Mouse (Mus musculus) CH12.LX (cell line): ENCODE results near the gene Ipo4. TPM values are rescaled to one million over a fixed set of nuclear protein-coding genes. Genes with fewer than 3 reads are reported as not detected.

Source experiments
- DNase-seq: peaks from one replicate; pipeline ENCODE4 v3.0.0-alpha.2; 2013; ENCODE audit errors: extremely low read depth
- H3K27ac ChIP-seq: 2 replicates; pipeline ENCODE4 v1.5.1; 2012; ENCODE audit warnings: low read depth, mild to moderate bottlenecking, control low read depth, moderate library complexity; ENCODE audit not compliant: insufficient read depth
- H3K27me3 ChIP-seq: replicated peaks from 2 replicates; pipeline ENCODE3; 2012; ENCODE audit warnings: inconsistent platforms
- H3K36me3 ChIP-seq, 2 experiments: replicated peaks in 1 of 2; 2 replicates each; pipeline versions ENCODE3 to v1.6.1; 2012; ENCODE audit warnings: inconsistent platforms in 1 of 2, low read length in 1 of 2, mild to moderate bottlenecking in 1 of 2, mixed read lengths in 1 of 2, moderate library complexity in 1 of 2; ENCODE audit not compliant: control insufficient read depth in 1 of 2, insufficient read depth in 1 of 2
- H3K4me1 ChIP-seq, 2 experiments: 2 replicates each; pipeline ENCODE4 v1.6.1; 2012; ENCODE audit warnings: inconsistent platforms in 1 of 2, moderate library complexity in 1 of 2; ENCODE audit not compliant: insufficient read depth in 2 of 2, control insufficient read depth in 1 of 2
- H3K4me2 ChIP-seq: 2 replicates; pipeline ENCODE4 v1.6.1; 2012; ENCODE audit warnings: low read depth, mild to moderate bottlenecking, control low read depth; ENCODE audit not compliant: poor library complexity, insufficient read depth, severe bottlenecking
- H3K4me3 ChIP-seq, 3 experiments: fragments of 150-350 bp in 1 of 3; sonication (generic) in 1 of 3; replicated peaks in 1 of 3; 2 replicates each; pipeline versions ENCODE3 to v1.5.1; 2011 to 2012; ENCODE audit warnings: low read depth in 2 of 3, low read length in 2 of 3, mild to moderate bottlenecking in 2 of 3, moderate library complexity in 2 of 3, control low read depth in 1 of 3, improper control_type of control experiment in 1 of 3, inconsistent platforms in 1 of 3, mixed read lengths in 1 of 3; ENCODE audit not compliant: poor library complexity in 1 of 3
- H3K79me2 ChIP-seq: replicated peaks from 2 replicates; pipeline ENCODE4 v1.6.1; 2012; ENCODE audit warnings: mild to moderate bottlenecking, moderate library complexity; ENCODE audit not compliant: control insufficient read depth, poor library complexity, insufficient read depth, severe bottlenecking; ENCODE audit errors: extremely low read depth
- H3K9ac ChIP-seq: 2 replicates; pipeline ENCODE4 v1.6.1; 2012; ENCODE audit warnings: low read depth, mild to moderate bottlenecking, control low read depth, moderate library complexity; ENCODE audit not compliant: insufficient read depth
- H3K9me3 ChIP-seq: replicated peaks from 2 replicates; pipeline ENCODE3; 2012; ENCODE audit warnings: low read length, inconsistent platforms, mixed read lengths
- BHLHE40 ChIP-seq: IDR thresholded peaks from 2 replicates; pipeline ENCODE4 v1.6.1; 2011; ENCODE audit warnings: mild to moderate bottlenecking, low read depth, low read length, improper control_type of control experiment
- CHD2 ChIP-seq: IDR thresholded peaks from 2 replicates; pipeline ENCODE4 v1.6.1; 2011; ENCODE audit warnings: low read length, improper control_type of control experiment
- E2F4 ChIP-seq: IDR thresholded peaks from 2 replicates; pipeline ENCODE4 v1.6.1; 2011; ENCODE audit warnings: low read depth, low read length, improper control_type of control experiment; ENCODE audit not compliant: insufficient replicate concordance
- ELF1 ChIP-seq: IDR thresholded peaks from 2 replicates; pipeline ENCODE4 v1.6.1; 2014; ENCODE audit warnings: low read depth, mild to moderate bottlenecking, inconsistent platforms, low read length, improper control_type of control experiment
- EP300 ChIP-seq: IDR thresholded peaks from 2 replicates; pipeline ENCODE4 v1.6.1; 2011; ENCODE audit warnings: low read length, improper control_type of control experiment
- ETS1 ChIP-seq: conservative IDR thresholded peaks from 2 replicates; pipeline ENCODE4 v1.6.1; 2012; ENCODE audit warnings: low read depth, mild to moderate bottlenecking, inconsistent platforms, low read length, improper control_type of control experiment, moderate library complexity
- GABPA ChIP-seq: IDR thresholded peaks from 2 replicates; pipeline ENCODE4 v1.6.1; 2012; ENCODE audit warnings: low read depth, low read length, improper control_type of control experiment, inconsistent platforms; ENCODE audit not compliant: insufficient replicate concordance
- HCFC1 ChIP-seq: IDR thresholded peaks from 2 replicates; pipeline ENCODE4 v1.6.1; 2012; ENCODE audit warnings: low read depth, mild to moderate bottlenecking, inconsistent platforms, low read length, improper control_type of control experiment
- JUN ChIP-seq: IDR thresholded peaks from 2 replicates; pipeline ENCODE4 v1.6.1; 2011; ENCODE audit warnings: low read depth, mild to moderate bottlenecking, low read length, improper control_type of control experiment, moderate library complexity; ENCODE audit not compliant: insufficient read depth
- JUND ChIP-seq: conservative IDR thresholded peaks from 2 replicates; pipeline ENCODE4 v1.6.1; 2011; ENCODE audit warnings: low read depth, low read length, improper control_type of control experiment
- KAT2A ChIP-seq: IDR thresholded peaks from 2 replicates; pipeline ENCODE4 v1.6.1; 2012; ENCODE audit warnings: low read length, improper control_type of control experiment, inconsistent platforms; ENCODE audit not compliant: insufficient replicate concordance
- MAFK ChIP-seq: IDR thresholded peaks from 2 replicates; pipeline ENCODE4 v1.6.1; 2011; ENCODE audit warnings: low read length, improper control_type of control experiment; ENCODE audit not compliant: insufficient replicate concordance
- MAX ChIP-seq: IDR thresholded peaks from 2 replicates; pipeline ENCODE4 v1.6.1; 2011; ENCODE audit warnings: low read length, improper control_type of control experiment
- MAZ ChIP-seq: IDR thresholded peaks from 2 replicates; pipeline ENCODE4 v1.6.1; 2012; ENCODE audit warnings: low read depth, mild to moderate bottlenecking, inconsistent platforms, low read length, improper control_type of control experiment, moderate library complexity
- NELFE ChIP-seq: IDR thresholded peaks from 2 replicates; pipeline ENCODE4 v1.6.1; 2011; ENCODE audit warnings: low read depth, low read length, improper control_type of control experiment
- NRF1 ChIP-seq: IDR thresholded peaks from 2 replicates; pipeline ENCODE4 v1.6.1; 2014; ENCODE audit warnings: low read depth, mild to moderate bottlenecking, inconsistent platforms, low read length, improper control_type of control experiment, moderate library complexity
- PAX5 ChIP-seq: IDR thresholded peaks from 2 replicates; pipeline ENCODE4 v1.6.1; 2012; ENCODE audit warnings: low read length, inconsistent platforms, mixed read lengths
- RAD21 ChIP-seq: IDR thresholded peaks from 2 replicates; pipeline ENCODE4 v1.6.1; 2011; ENCODE audit warnings: low read depth, mild to moderate bottlenecking, low read length, improper control_type of control experiment, moderate library complexity
- SIN3A ChIP-seq: IDR thresholded peaks from 2 replicates; pipeline ENCODE4 v1.6.1; 2012; ENCODE audit warnings: low read length, improper control_type of control experiment, inconsistent platforms
- TBP ChIP-seq: conservative IDR thresholded peaks from 2 replicates; pipeline ENCODE4 v1.6.1; 2011; ENCODE audit warnings: low read depth, low read length, improper control_type of control experiment
- UBTF ChIP-seq: IDR thresholded peaks from 2 replicates; pipeline ENCODE4 v1.6.1; 2012; ENCODE audit warnings: low read depth, mild to moderate bottlenecking, inconsistent platforms, low read length, improper control_type of control experiment, moderate library complexity
- USF2 ChIP-seq: conservative IDR thresholded peaks from 2 replicates; pipeline ENCODE4 v1.6.1; 2011; ENCODE audit warnings: low read depth, low read length, improper control_type of control experiment
- ZKSCAN1 ChIP-seq: IDR thresholded peaks from 2 replicates; pipeline ENCODE4 v1.6.1; 2012; ENCODE audit warnings: low read depth, inconsistent platforms, low read length, improper control_type of control experiment, borderline replicate concordance
- ZMIZ1 ChIP-seq: IDR thresholded peaks from 2 replicates; pipeline ENCODE4 v1.6.1; 2012; ENCODE audit warnings: low read depth, mild to moderate bottlenecking, inconsistent platforms, low read length, improper control_type of control experiment
- dilution Hi-C: fragments of 300-500 bp; cut with MboI; formaldehyde crosslinking; loops from 2 replicates; pipeline ENCODE4 v1.14.3; 2020; ENCODE audit warnings: low sequenced_read_pairs; ENCODE audit not compliant: extremely low pct_unique_long_range_greater_than_20kb, extremely low pct_ligation_motif_present
- in situ Hi-C: fragments of 300-500 bp; cut with MboI; formaldehyde crosslinking; loops from 3 replicates; pipeline ENCODE4 v1.14.3; 2019; ENCODE audit warnings: low sequenced_read_pairs, low pct_ligation_motif_present, low pct_unique_long_range_greater_than_20kb, mixed read lengths
- polyA plus RNA-seq: library from polyadenylated mRNA; unstranded; fragments of >175 nt; gene quantifications from 2 replicates; pipeline ENCODE4 v1.2.1, GENCODE M21; 2012; ENCODE audit warnings: low read depth; ENCODE audit not compliant: insufficient read length
- total RNA-seq, 2 experiments: library from RNA; depleted of rRNA; stranded (reverse); fragments of 300-350 nt in 1 of 2; fragments of >200 nt in 1 of 2; gene quantifications; 2 replicates each; pipeline ENCODE4 v1.2.3; 2012 to 2014

The Ipo4 gene
- total and polyA plus RNA-seq, 3 experiments, result 47.5 to 175 (median 84.8) TPM

- Histone ChIP-seq H3K36me3 (no peaks in the 10 kb centered on the region), H3K27ac (no peak overlapping the region), H3K4me2 (no peak overlapping the region), H3K27me3 (no peaks in the 10 kb centered on the region), H3K4me1 (no peaks in the 10 kb centered on the region), H3K9ac (no peak overlapping the region), H3K9me3 (no peaks in the 10 kb centered on the region), H3K4me3 (no peak overlapping the region), H3K79me2 (no peaks in the 10 kb centered on the region)
- dilution Hi-C loops (no loop called here), in situ Hi-C loops (no loop called here)
- TF ChIP-seq ZMIZ1 (no peak), NELFE (no peak), JUN (no peak), E2F4 (no peak), MAFK (no peak), ZKSCAN1 (no peak), ELF1 (no peak), HCFC1 (no peak), KAT2A (no peak), MAZ (no peak), PAX5 (no peak), BHLHE40 (no peak), EP300 (no peak), RAD21 (no peak), GABPA (no peak), NRF1 (no peak), MAX (no peak), ETS1 (no peak), JUND (no peak)
- no peak for DNase-seq
Measured at GRCm38 (mm10) chr14:55616844-55617243, 18.9 kb downstream of the Ipo4 start.

GRCm38 (mm10) chr14:55615876-55616275 is 19.9 kb downstream of the Ipo4 start:
- Histone ChIP-seq H3K4me3 (no peak overlapping the region), H3K27me3 (no peaks in the 10 kb centered on the region), H3K9me3 (no peaks in the 10 kb centered on the region), H3K9ac (no peak overlapping the region), H3K36me3 (peaks cover 0 to 2% of the 10 kb centered on the region in 2 experiments), H3K27ac (no peak overlapping the region), H3K4me2 (no peak overlapping the region), H3K4me1 (no peaks in the 10 kb centered on the region), H3K79me2 (no peaks in the 10 kb centered on the region)
- no peak for DNase-seq
- in situ Hi-C loops (no loop called here), dilution Hi-C loops (no loop called here)
- TF ChIP-seq KAT2A (no peak), SIN3A (no peak), USF2 (no peak), CHD2 (no peak), TBP (no peak), UBTF (no peak)
- TF ChIP-seq, all 38 proteins: peak for 0
